Mouse (Mus musculus) erythroblast, embryonic 14.5 days (primary cell): ENCODE results near the gene Abcf2. TPM values are rescaled to one million over a fixed set of nuclear protein-coding genes. Genes with fewer than 3 reads are reported as not detected.
"Not testable (repeated sequence)": the region's sequence is repeated elsewhere in the genome, so short reads cannot be mapped to it uniquely, and the experiment has no call there.

Experiments used
- H3K27me3 ChIP-seq: 2 replicates; pipeline ENCODE4 v1.6.1; 2012; ENCODE audit warnings: inconsistent platforms; ENCODE audit not compliant: control insufficient read depth
- H3K36me3 ChIP-seq: 2 replicates; pipeline ENCODE4 v1.6.1; 2012; ENCODE audit warnings: mild to moderate bottlenecking, inconsistent platforms; ENCODE audit not compliant: control insufficient read depth
- H3K4me1 ChIP-seq: 2 replicates; pipeline ENCODE4 v1.6.1; 2012; ENCODE audit warnings: inconsistent platforms; ENCODE audit not compliant: control insufficient read depth
- H3K4me3 ChIP-seq: replicated peaks from 2 replicates; pipeline ENCODE3; 2012; ENCODE audit warnings: moderate library complexity, mild to moderate bottlenecking, inconsistent platforms
- H3K9me3 ChIP-seq: 2 replicates; pipeline ENCODE4 v1.6.1; 2012; ENCODE audit warnings: low read length, inconsistent platforms, mixed read lengths; ENCODE audit not compliant: control insufficient read depth
- GATA1 ChIP-seq: IDR thresholded peaks from 2 replicates; pipeline ENCODE4 v1.6.1; 2012; ENCODE audit warnings: low read length, inconsistent platforms, mixed read lengths
- TAL1 ChIP-seq: IDR thresholded peaks from 3 replicates; pipeline ENCODE4 v1.6.1; 2012; ENCODE audit warnings: low read length, inconsistent platforms, mixed read lengths
- polyA plus RNA-seq: library from polyadenylated mRNA; stranded (reverse); fragments of >175 nt; gene quantifications from 2 replicates; pipeline ENCODE4 v1.2.3, GENCODE M21; 2012

Gene Abcf2
- polyA plus RNA-seq, 1 experiment, result 5.3 TPM

GRCm38 (mm10) chr5:24556709-24557108 is 20.6 kb downstream of the Abcf2 start, which contains the start of gene 4931409K22Rik:
Gene 4931409K22Rik, minus strand, starts transcription at chr5:24556809.
- H3K4me3 ChIP-seq, result no peak within 1 kb of the TSS
- H3K36me3 ChIP-seq, result no peaks in the 10 kb centered on the region
- H3K4me1 ChIP-seq, result no peaks in the 10 kb centered on the region
- no peaks in the 10 kb centered on the region for H3K9me3 ChIP-seq
- no peak for TF ChIP-seq GATA1
- TF ChIP-seq TAL1, result no peak
- peaks cover 9% of the 10 kb centered on the region for H3K27me3 ChIP-seq

GRCm38 (mm10) chr5:24555335-24555734 is 21.9 kb downstream of the Abcf2 start:
- H3K27me3 ChIP-seq, result peaks cover 21% of the 10 kb centered on the region
- H3K9me3 ChIP-seq, H3K4me3 ChIP-seq, H3K36me3 ChIP-seq, H3K4me1 ChIP-seq: not testable (repeated sequence)

GRCm38 (mm10) chr5:24553621-24554244 is 23.5 kb downstream of the Abcf2 start:
- H3K4me3 ChIP-seq, result no peak overlapping the region
- H3K9me3 ChIP-seq, result no peaks in the 10 kb centered on the region
- no peaks in the 10 kb centered on the region for H3K4me1 ChIP-seq
- no peak for TF ChIP-seq GATA1
- TF ChIP-seq TAL1, result no peak
- H3K36me3 ChIP-seq, result no peaks in the 10 kb centered on the region
- H3K27me3 ChIP-seq, result peaks cover 29% of the 10 kb centered on the region

- H3K36me3 ChIP-seq, result no peaks in the 10 kb centered on the region
- TF ChIP-seq TAL1 (no peak), GATA1 (no peak)
- H3K4me3 ChIP-seq, result no peak overlapping the region
- no peaks in the 10 kb centered on the region for H3K9me3 ChIP-seq
- H3K4me1 ChIP-seq, result no peaks in the 10 kb centered on the region
- peaks cover 29% of the 10 kb centered on the region for H3K27me3 ChIP-seq
Observed at GRCm38 (mm10) chr5:24551317-24551688, 26.0 kb downstream of the Abcf2 start.

GRCm38 (mm10) chr5:24550598-24551316 is 26.5 kb downstream of the Abcf2 start:
- TF ChIP-seq TAL1 (no peak), GATA1 (no peak)
- no peaks in the 10 kb centered on the region for H3K36me3 ChIP-seq
- H3K9me3 ChIP-seq, result no peaks in the 10 kb centered on the region
- peaks cover 29% of the 10 kb centered on the region for H3K27me3 ChIP-seq
- no peaks in the 10 kb centered on the region for H3K4me1 ChIP-seq
- H3K4me3 ChIP-seq, result no peak overlapping the region

GRCm38 (mm10) chr5:24542643-24543042 is 34.6 kb downstream of the Abcf2 start:
- Histone ChIP-seq H3K27me3 (peaks cover 6% of the 10 kb centered on the region), H3K36me3 (no peaks in the 10 kb centered on the region), H3K4me3 (no peak overlapping the region), H3K9me3 (no peaks in the 10 kb centered on the region), H3K4me1 (no peaks in the 10 kb centered on the region)
- TF ChIP-seq GATA1, result no peak
- no peak for TF ChIP-seq TAL1

- TF ChIP-seq GATA1 (no peak), TAL1 (no peak)
Observed at GRCm38 (mm10) chr5:24541144-24541569, 36.1 kb downstream of the Abcf2 start.

GRCm38 (mm10) chr5:24540387-24541143 is 36.7 kb downstream of the Abcf2 start, which contains the start of gene Asb10:
Gene Asb10, minus strand, starts transcription at chr5:24540978.
- H3K27me3 ChIP-seq, result peaks cover 9% of the 10 kb centered on the region
- H3K9me3 ChIP-seq, result no peaks in the 10 kb centered on the region
- TF ChIP-seq TAL1, result no peak
- no peak for TF ChIP-seq GATA1
- H3K4me3 ChIP-seq, result no peak within 1 kb of the TSS
- H3K36me3 ChIP-seq, result no peaks in the 10 kb centered on the region
- no peaks in the 10 kb centered on the region for H3K4me1 ChIP-seq

More at GRCm38 (mm10) chr5:24541144-24541569, 36.1 kb downstream of the Abcf2 start:
- H3K4me1 ChIP-seq, result no peaks in the 10 kb centered on the region
- H3K27me3 ChIP-seq, result peaks cover 9% of the 10 kb centered on the region
- no peaks in the 10 kb centered on the region for H3K9me3 ChIP-seq
- H3K36me3 ChIP-seq, result no peaks in the 10 kb centered on the region
- no peak overlapping the region for H3K4me3 ChIP-seq
